Mouse (Mus musculus): ENCODE measurements around the gene Spry2. TPM values are rescaled to one million over a fixed set of nuclear protein-coding genes. Genes with fewer than 3 reads are reported as not detected.

Gene Spry2
- total RNA-seq, 4 experiments from 2014 or later: 15.7 to 20.8 (median 18.7) TPM

Other genes with a start within 250 kb of the Spry2 start
- not detected for gene Trim52, start 209.4 kb upstream of the Spry2 start, total RNA-seq (2022)